Mouse (Mus musculus) limb, embryonic 11.5 days (tissue): ENCODE results near the gene Acp1. TPM values are rescaled to one million over a fixed set of nuclear protein-coding genes. Genes with fewer than 3 reads are reported as not detected.

Experiments
- ATAC-seq: fragments of 200-750 bp; cut with Nextera tagmentation; 2 replicates; pipeline ENCODE4 v1.8.0; 2017; ENCODE audit warnings: low read depth; ENCODE audit not compliant: insufficient number of reproducible peaks, low FRiP score, low TSS enrichment
- DNase-seq: peaks from one replicate; pipeline ENCODE4 v3.0.0-alpha.2; 2015; ENCODE audit warnings: low spot score
- H3K27ac ChIP-seq: fragments of 300-500 bp; sonication (generic); replicated peaks from 2 replicates; pipeline ENCODE4 v1.5.1; 2014; ENCODE audit warnings: low read depth, mild to moderate bottlenecking, low read length
- H3K27me3 ChIP-seq: fragments of 300-500 bp; sonication (generic); 2 replicates; pipeline ENCODE4 v1.6.1; 2014; ENCODE audit warnings: mild to moderate bottlenecking, low read length, mixed read lengths; ENCODE audit not compliant: control insufficient read depth, insufficient read depth
- H3K36me3 ChIP-seq: fragments of 300-500 bp; sonication (generic); 2 replicates; pipeline ENCODE4 v1.6.1; 2014; ENCODE audit warnings: mild to moderate bottlenecking, low read length, moderate library complexity, mixed read lengths; ENCODE audit not compliant: control insufficient read depth, insufficient read depth
- H3K4me1 ChIP-seq: fragments of 300-500 bp; sonication (generic); 2 replicates; pipeline ENCODE4 v1.6.1; 2014; ENCODE audit warnings: low read length, mixed read lengths; ENCODE audit not compliant: control insufficient read depth, insufficient read depth
- H3K4me2 ChIP-seq: fragments of 300-500 bp; sonication (generic); 2 replicates; pipeline ENCODE4 v1.6.1; 2014; ENCODE audit warnings: low read depth, mild to moderate bottlenecking, moderate library complexity; ENCODE audit not compliant: severe bottlenecking
- H3K4me3 ChIP-seq: fragments of 300-500 bp; sonication (generic); 2 replicates; pipeline ENCODE4 v1.5.1; 2014; ENCODE audit warnings: low read depth, low read length
- H3K9ac ChIP-seq: fragments of 300-500 bp; sonication (generic); 2 replicates; pipeline ENCODE4 v1.6.1; 2014; ENCODE audit warnings: mild to moderate bottlenecking, low read length
- H3K9me3 ChIP-seq: fragments of 300-500 bp; sonication (generic); 2 replicates; pipeline ENCODE4 v1.6.1; 2016; ENCODE audit warnings: low read length; ENCODE audit not compliant: control insufficient read depth
- WGBS: fragments of 180-500 bp; shearing (Covaris S2); extraction: QIAGEN DNeasy Blood & Tissue Kit; methylation state at CpG from one replicate; pipeline ENCODE4 v1.1.7; 2014; 5-methylcytosine and 5-hydroxymethylcytosine counted together
- polyA plus RNA-seq: library from polyadenylated mRNA; unstranded; fragments of >200 nt; fragmentation: Nextera tagmentation; extraction: Ambion mirVana; gene quantifications from 2 replicates; pipeline ENCODE4 v1.2.1, GENCODE M21; 2014

Gene Acp1
- polyA plus RNA-seq, 1 experiment from 2014 or later, result 222 TPM

- H3K9ac ChIP-seq, result no peak overlapping the region
- no peaks in the 10 kb centered on the region for H3K4me1 ChIP-seq
- 89% methylated on average over 6 of the region's 6 CpGs for WGBS
- H3K27me3 ChIP-seq, result no peaks in the 10 kb centered on the region
- ATAC-seq, result no peak
- H3K4me2 ChIP-seq, result no peak overlapping the region
- DNase-seq, result no peak
- H3K36me3 ChIP-seq, result no peaks in the 10 kb centered on the region
- no peak overlapping the region for H3K27ac ChIP-seq
- no peak overlapping the region for H3K4me3 ChIP-seq
- no peaks in the 10 kb centered on the region for H3K9me3 ChIP-seq
Observed at GRCm38 (mm10) chr12:30851871-30852270, 59.5 kb downstream of the Acp1 start.

- Histone ChIP-seq H3K4me2 (no peak overlapping the region), H3K36me3 (no peaks in the 10 kb centered on the region), H3K4me3 (no peak overlapping the region), H3K4me1 (no peaks in the 10 kb centered on the region), H3K9me3 (no peaks in the 10 kb centered on the region), H3K27ac (no peak overlapping the region), H3K27me3 (no peaks in the 10 kb centered on the region), H3K9ac (no peak overlapping the region)
- DNase-seq (no peak), ATAC-seq (no peak)
- WGBS, result 83% methylated on average over 2 of the region's 2 CpGs
Observed at GRCm38 (mm10) chr12:30850902-30851301, 60.5 kb downstream of the Acp1 start.

DNA sequence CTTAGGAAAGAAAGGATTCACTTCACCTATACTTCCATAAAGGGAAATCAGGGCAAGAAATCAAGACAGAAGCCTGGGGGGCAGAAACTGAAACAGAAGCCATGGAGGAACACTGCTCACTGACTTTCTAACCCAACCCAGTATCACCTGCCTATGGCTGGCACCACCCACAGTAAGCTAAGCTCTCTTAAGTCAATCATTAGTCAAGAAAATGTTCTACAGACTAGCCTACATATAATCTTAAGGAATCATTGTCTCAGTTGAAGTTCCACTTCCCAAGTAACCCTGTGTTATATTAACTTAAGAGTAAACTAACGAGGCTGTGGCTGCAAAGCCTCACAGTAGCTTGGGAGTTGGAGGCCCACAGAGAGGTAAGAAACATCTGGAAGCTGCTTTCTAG lies 62.9 kb downstream of the Acp1 start:
- ATAC-seq, result no peak
- 39% methylated on average over 1 of the region's 1 CpGs for WGBS

More for the DNA sequence above, 62.9 kb downstream of the Acp1 start:
- no peak for DNase-seq
- Histone ChIP-seq H3K4me3 (no peak overlapping the region), H3K4me1 (no peaks in the 10 kb centered on the region), H3K36me3 (no peaks in the 10 kb centered on the region), H3K9ac (no peak overlapping the region), H3K27ac (no peak overlapping the region), H3K9me3 (no peaks in the 10 kb centered on the region), H3K4me2 (no peak overlapping the region), H3K27me3 (no peaks in the 10 kb centered on the region)

Other genes starting within 250 kb of the Acp1 start
- 0.43 and 0.47 TPM in 2 replicates for gene Alkal2, start 27.3 kb downstream of the Acp1 start, polyA plus RNA-seq
- 11.3 and 15.7 TPM in 2 replicates for gene Sh3yl1, start 79 bp upstream of the Acp1 start, polyA plus RNA-seq
- 0.11 and 0.21 TPM in 2 replicates for gene Fam110c, start 162.3 kb upstream of the Acp1 start, polyA plus RNA-seq